Mouse (Mus musculus) adipocyte (in vitro differentiated cells): ENCODE data around the gene Adam1b.
"Not testable (repeated sequence)": the region's sequence is repeated elsewhere in the genome, so short reads cannot be mapped to it uniquely, and the experiment has no call there.

Source experiments
- DNase-seq: peaks from one replicate; pipeline ENCODE4 v3.0.0-alpha.2; 2016; ENCODE audit warnings: low spot score

The Adam1b gene

GRCm38 (mm10) chr5:121503231-121503630, at the start of gene Adam1b:
Gene Adam1b (minus strand): TSS chr5:121503435.
- no peak for DNase-seq

- no peak for DNase-seq
These were observed 46.0 kb upstream of the Adam1b start for GRCm38 (mm10) chr5:121549196-121549595.

- no peak for DNase-seq
These were observed 43.8 kb upstream of the Adam1b start for GRCm38 (mm10) chr5:121547084-121547483.

- DNase-seq = peak; percentile 74
These were observed 43.3 kb upstream of the Adam1b start for GRCm38 (mm10) chr5:121546530-121546895.

GRCm38 (mm10) chr5:121545793-121546529, 42.7 kb upstream of the Adam1b start, which contains the start of gene Mapkapk5:
Gene Mapkapk5 (minus strand): TSS chr5:121545905.
- peak; percentile 96 for DNase-seq

GRCm38 (mm10) chr5:121544910-121545792, 41.9 kb upstream of the Adam1b start, which contains the start of the genes Adam1a and Gm42878:
Gene Adam1a (minus strand): TSS chr5:121545482.
Gene Gm42878 (minus strand): TSS chr5:121545482.
- DNase-seq = peak; percentile 38

- DNase-seq = no peak
These were observed 40.1 kb upstream of the Adam1b start for GRCm38 (mm10) chr5:121543370-121543769.

- DNase-seq = no peak
These were observed 38.0 kb upstream of the Adam1b start for GRCm38 (mm10) chr5:121541235-121541634.

GRCm38 (mm10) chr5:121540066-121540465, 36.8 kb upstream of the Adam1b start:
- no peak for DNase-seq

GRCm38 (mm10) chr5:121537588-121537987, 34.4 kb upstream of the Adam1b start:
- no peak for DNase-seq

- no peak for DNase-seq
These were observed 33.8 kb upstream of the Adam1b start for GRCm38 (mm10) chr5:121536921-121537555.

- DNase-seq = no peak
These were observed 31.9 kb upstream of the Adam1b start for GRCm38 (mm10) chr5:121535116-121535515.

- DNase-seq = no peak
These were observed 31.3 kb upstream of the Adam1b start for GRCm38 (mm10) chr5:121534521-121534920.

GRCm38 (mm10) chr5:121526961-121527360, 23.7 kb upstream of the Adam1b start:
- DNase-seq = no peak

GRCm38 (mm10) chr5:121526526-121526925, 23.3 kb upstream of the Adam1b start:
- DNase-seq = no peak

- DNase-seq = no peak
These were observed 22.7 kb upstream of the Adam1b start for GRCm38 (mm10) chr5:121525774-121526450.

- DNase-seq = not testable (repeated sequence)
These were observed 16.5 kb upstream of the Adam1b start for GRCm38 (mm10) chr5:121519758-121520157.

GRCm38 (mm10) chr5:121518983-121519382, 15.7 kb upstream of the Adam1b start:
- DNase-seq = no peak

GRCm38 (mm10) chr5:121510009-121510408, 6.8 kb upstream of the Adam1b start:
- no peak for DNase-seq

GRCm38 (mm10) chr5:121506846-121507245, 3.6 kb upstream of the Adam1b start:
- DNase-seq = no peak

GRCm38 (mm10) chr5:121501424-121501996, 1.7 kb downstream of the Adam1b start:
- DNase-seq = not testable (repeated sequence)
